Mouse (Mus musculus): ENCODE results near the gene Bhlha15.

GRCm38 (mm10) chr5:144234714-144235113 is 44.6 kb downstream of the Bhlha15 start:
- TF ChIP-seq TAL1 (IDR thresholded peaks at IDR 0.05; ENCODE audit: low read length) (no peak), GATA1 (IDR thresholded peaks at IDR 0.05; ENCODE audit: low read length) (no peak)
